Mouse (Mus musculus) embryonic facial prominence, embryonic 10.5 days (tissue): ENCODE data around the gene Marcksl1. TPM values are rescaled to one million over a fixed set of nuclear protein-coding genes. Genes with fewer than 3 reads are reported as not detected.

Source experiments
- DNase-seq: peaks from one replicate; pipeline ENCODE4 v3.0.0-alpha.2; 2017; ENCODE audit warnings: low spot score
- H3K27ac ChIP-seq: fragments of 300-500 bp; sonication (generic); replicated peaks from 2 replicates; pipeline ENCODE4 v1.5.1; 2016; ENCODE audit warnings: mild to moderate bottlenecking
- H3K27me3 ChIP-seq: fragments of 300-500 bp; sonication (generic); replicated peaks from 2 replicates; pipeline ENCODE4 v1.6.1; 2016; ENCODE audit warnings: low read depth, mild to moderate bottlenecking; ENCODE audit not compliant: poor library complexity, severe bottlenecking
- H3K36me3 ChIP-seq: fragments of 300-500 bp; sonication (generic); replicated peaks from 2 replicates; pipeline ENCODE4 v1.6.1; 2016; ENCODE audit warnings: mild to moderate bottlenecking, moderate library complexity
- H3K4me1 ChIP-seq: fragments of 300-500 bp; sonication (generic); 2 replicates; pipeline ENCODE4 v1.6.1; 2016
- H3K4me3 ChIP-seq: fragments of 300-500 bp; sonication (generic); 2 replicates; pipeline ENCODE4 v1.5.1; 2016; ENCODE audit warnings: mild to moderate bottlenecking, moderate library complexity
- H3K9me3 ChIP-seq: fragments of 300-500 bp; sonication (generic); 2 replicates; pipeline ENCODE4 v1.6.1; 2016; ENCODE audit warnings: mild to moderate bottlenecking
- WGBS: fragments of 180-500 bp; shearing (Covaris S2); methylation state at CpG from one replicate; pipeline ENCODE4 v1.1.7; 2016; 5-methylcytosine and 5-hydroxymethylcytosine counted together
- polyA plus RNA-seq: library from polyadenylated mRNA; unstranded; fragments of >200 nt; fragmentation: Nextera tagmentation; extraction: Ambion mirVana; gene quantifications from 2 replicates; pipeline ENCODE4 v1.2.1, GENCODE M21; 2016

Marcksl1 gene
- polyA plus RNA-seq, result 1,428 and 1,442 TPM in 2 replicates

- DNase-seq, result peak; percentile 95
- no peaks in the 10 kb centered on the region for H3K9me3 ChIP-seq
- H3K27me3 ChIP-seq, result no peaks in the 10 kb centered on the region
- H3K4me3 ChIP-seq, result peak within 1 kb of the TSS; percentile 83
- H3K27ac ChIP-seq, result peak within 1 kb of the TSS; percentile 98
- 5% methylated on average over 47 of the region's 47 CpGs for WGBS
- peaks cover 41% of the 10 kb centered on the region for H3K36me3 ChIP-seq
- peaks cover 68% of the 10 kb centered on the region for H3K4me1 ChIP-seq
These were observed at the start of gene Marcksl1 for GRCm38 (mm10) chr4:129513086-129513767. Gene Marcksl1, plus strand, starts transcription at chr4:129513581.

- peaks cover 15% of the 10 kb centered on the region for H3K4me1 ChIP-seq
- DNase-seq, result no peak
- H3K4me3 ChIP-seq, result no peak overlapping the region
- WGBS, result 84% methylated on average over 4 of the region's 4 CpGs
- no peaks in the 10 kb centered on the region for H3K9me3 ChIP-seq
- no peak overlapping the region for H3K27ac ChIP-seq
- H3K36me3 ChIP-seq, result peaks cover 51% of the 10 kb centered on the region
- no peaks in the 10 kb centered on the region for H3K27me3 ChIP-seq
These were observed 49.0 kb upstream of the Marcksl1 start for GRCm38 (mm10) chr4:129464286-129464815.

GRCm38 (mm10) chr4:129476047-129476446, 37.3 kb upstream of the Marcksl1 start:
- H3K4me3 ChIP-seq, result no peak overlapping the region
- H3K4me1 ChIP-seq, result no peaks in the 10 kb centered on the region
- H3K36me3 ChIP-seq, result peaks cover 96% of the 10 kb centered on the region
- H3K9me3 ChIP-seq, result no peaks in the 10 kb centered on the region
- DNase-seq, result no peak
- H3K27me3 ChIP-seq, result no peaks in the 10 kb centered on the region
- no peak overlapping the region for H3K27ac ChIP-seq
- 89% methylated on average over 11 of the region's 11 CpGs for WGBS

DNA sequence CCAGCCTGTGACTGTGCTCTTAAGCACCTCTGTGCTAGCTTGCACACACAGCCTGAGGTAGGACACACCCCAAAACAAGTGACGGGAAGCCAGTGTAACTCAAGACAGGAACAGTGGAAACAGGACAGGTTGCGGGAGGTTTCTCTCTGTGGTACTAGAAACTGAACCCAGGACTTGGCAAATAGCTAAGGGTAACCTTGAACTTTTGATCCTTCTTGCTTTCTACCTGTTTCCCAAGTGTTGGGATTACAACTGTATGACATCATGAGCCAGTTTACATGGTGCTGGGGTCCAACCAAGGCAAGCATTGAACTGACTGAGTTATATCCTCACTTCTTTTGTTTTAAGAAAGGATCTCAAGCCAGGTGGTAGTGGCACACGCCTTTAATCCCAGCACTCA, 33.5 kb upstream of the Marcksl1 start:
- no peaks in the 10 kb centered on the region for H3K9me3 ChIP-seq
- H3K27ac ChIP-seq, result no peak overlapping the region
- H3K4me3 ChIP-seq, result no peak overlapping the region
- peaks cover 10% of the 10 kb centered on the region for H3K4me1 ChIP-seq
- peaks cover 98% of the 10 kb centered on the region for H3K36me3 ChIP-seq
- WGBS, result 90% methylated on average over 3 of the region's 3 CpGs
- no peaks in the 10 kb centered on the region for H3K27me3 ChIP-seq
- no peak for DNase-seq

GRCm38 (mm10) chr4:129481090-129481489, 32.3 kb upstream of the Marcksl1 start:
- Histone ChIP-seq H3K9me3 (no peaks in the 10 kb centered on the region), H3K4me1 (peaks cover 10% of the 10 kb centered on the region), H3K27me3 (no peaks in the 10 kb centered on the region), H3K4me3 (no peak overlapping the region), H3K36me3 (peaks cover 99% of the 10 kb centered on the region), H3K27ac (no peak overlapping the region)
- WGBS, result 83% methylated on average over 1 of the region's 1 CpGs
- no peak for DNase-seq

GRCm38 (mm10) chr4:129490972-129491880, 22.2 kb upstream of the Marcksl1 start, which contains the start of the genes Tssk3 and Fam229a:
Gene Tssk3, minus strand, starts transcription at chr4:129491022.
Gene Fam229a, plus strand, starts transcription at chr4:129491190.
- Histone ChIP-seq H3K27me3 (peaks cover 41% of the 10 kb centered on the region), H3K4me3 (peak within 1 kb of the TSS; percentile 51), H3K27ac (0 out of 2 replicates have a peak within 1 kb of the TSS, but pooled peaks have one; percentile 11), H3K9me3 (no peaks in the 10 kb centered on the region), H3K4me1 (peaks cover 28% of the 10 kb centered on the region), H3K36me3 (peaks cover 35% of the 10 kb centered on the region)
- peak; percentile 67 for DNase-seq
- 3% methylated on average over 70 of the region's 70 CpGs for WGBS

DNA sequence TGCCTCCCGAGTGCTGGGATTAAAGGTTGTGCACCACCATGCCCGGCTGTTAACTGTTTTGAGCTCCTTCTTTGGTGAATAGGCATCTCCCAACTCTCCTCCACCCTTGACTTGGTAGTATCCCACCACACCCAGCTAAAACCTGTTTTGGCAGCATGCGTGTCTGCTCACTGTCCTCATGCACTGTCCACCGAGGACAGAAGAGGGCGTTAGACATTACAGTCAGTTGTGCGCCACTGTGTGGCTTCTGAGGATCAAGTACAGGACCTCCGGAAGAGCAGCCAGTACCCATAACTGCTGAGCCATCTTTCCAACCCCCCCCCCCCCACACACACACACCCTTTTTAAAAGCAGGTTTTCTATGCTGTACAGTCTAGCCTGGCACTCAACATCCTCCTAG, 18.7 kb upstream of the Marcksl1 start:
- Histone ChIP-seq H3K27me3 (peaks cover 38% of the 10 kb centered on the region), H3K9me3 (no peaks in the 10 kb centered on the region), H3K27ac (no peak overlapping the region), H3K4me1 (peaks cover 48% of the 10 kb centered on the region), H3K4me3 (no peak overlapping the region), H3K36me3 (peaks cover 1% of the 10 kb centered on the region; the same call in 1 of the 2 replicates)
- WGBS, result 79% methylated on average over 7 of the region's 7 CpGs
- DNase-seq, result no peak

- Histone ChIP-seq H3K27me3 (peaks cover 25% of the 10 kb centered on the region), H3K4me1 (peaks cover 56% of the 10 kb centered on the region), H3K4me3 (peak overlapping the region; percentile 21; the same call in 1 of the 2 replicates), H3K27ac (peak overlapping the region; percentile 1; the same call in 1 of the 2 replicates), H3K9me3 (no peaks in the 10 kb centered on the region), H3K36me3 (no peaks in the 10 kb centered on the region)
- WGBS, result 41% methylated on average over 16 of the region's 16 CpGs
- no peak for DNase-seq
These were observed 17.5 kb upstream of the Marcksl1 start for GRCm38 (mm10) chr4:129495672-129496562.

DNA sequence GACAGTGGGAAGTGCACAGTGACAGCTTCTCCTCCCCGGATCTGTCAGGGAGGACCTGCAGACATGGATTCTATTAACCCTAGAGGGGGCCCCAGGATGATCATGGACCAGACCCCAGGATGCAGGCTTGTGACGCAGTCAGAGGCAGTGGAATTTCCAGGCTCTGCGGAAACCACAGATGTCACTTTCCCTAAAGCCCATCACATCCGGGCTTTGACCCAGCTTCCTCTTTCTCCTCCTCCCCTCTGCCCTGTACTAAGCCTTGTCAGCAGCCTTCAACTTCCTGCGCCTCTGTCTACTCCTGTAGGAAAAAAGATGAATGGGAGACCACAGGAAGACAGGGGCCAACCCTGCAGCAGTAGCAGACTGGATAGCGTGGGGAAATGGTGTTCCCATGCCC, 16.8 kb upstream of the Marcksl1 start:
- H3K9me3 ChIP-seq, result no peaks in the 10 kb centered on the region
- peak overlapping the region; percentile 21; the same call in 1 of the 2 replicates for H3K4me3 ChIP-seq
- DNase-seq, result peak; percentile 27
- no peaks in the 10 kb centered on the region for H3K36me3 ChIP-seq
- WGBS, result 30% methylated on average over 6 of the region's 6 CpGs
- H3K27ac ChIP-seq, result peak overlapping the region; percentile 1; the same call in 1 of the 2 replicates
- peaks cover 18% of the 10 kb centered on the region for H3K27me3 ChIP-seq
- H3K4me1 ChIP-seq, result peaks cover 54% of the 10 kb centered on the region

DNA sequence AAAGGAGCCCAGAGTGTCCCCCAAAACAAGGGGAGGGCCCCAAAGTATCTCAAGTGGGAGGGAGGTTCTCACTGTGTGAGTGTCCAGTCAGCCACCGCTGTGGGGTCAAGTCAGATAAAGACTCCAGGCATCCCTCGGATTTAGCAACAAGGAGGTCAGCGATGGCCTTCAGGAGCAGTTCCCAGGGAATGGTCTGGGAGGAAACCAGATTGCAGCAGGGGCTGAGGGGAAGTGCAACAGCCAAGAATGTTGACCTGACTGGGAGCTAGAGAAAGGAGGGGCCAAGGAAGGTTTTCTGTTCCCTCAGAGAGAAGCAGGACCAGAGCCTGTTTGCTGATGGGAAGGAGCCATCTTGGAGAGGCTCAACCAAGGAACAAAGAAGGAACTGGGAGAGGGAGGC, 14.4 kb upstream of the Marcksl1 start:
- Histone ChIP-seq H3K27ac (peak overlapping the region; percentile 69), H3K4me1 (peaks cover 61% of the 10 kb centered on the region), H3K9me3 (no peaks in the 10 kb centered on the region), H3K4me3 (no peak overlapping the region), H3K27me3 (0 out of 2 replicates have a peak, but pooled peaks cover 3% of the 10 kb centered on the region), H3K36me3 (no peaks in the 10 kb centered on the region)
- no peak for DNase-seq
- WGBS, result 74% methylated on average over 3 of the region's 3 CpGs

DNA sequence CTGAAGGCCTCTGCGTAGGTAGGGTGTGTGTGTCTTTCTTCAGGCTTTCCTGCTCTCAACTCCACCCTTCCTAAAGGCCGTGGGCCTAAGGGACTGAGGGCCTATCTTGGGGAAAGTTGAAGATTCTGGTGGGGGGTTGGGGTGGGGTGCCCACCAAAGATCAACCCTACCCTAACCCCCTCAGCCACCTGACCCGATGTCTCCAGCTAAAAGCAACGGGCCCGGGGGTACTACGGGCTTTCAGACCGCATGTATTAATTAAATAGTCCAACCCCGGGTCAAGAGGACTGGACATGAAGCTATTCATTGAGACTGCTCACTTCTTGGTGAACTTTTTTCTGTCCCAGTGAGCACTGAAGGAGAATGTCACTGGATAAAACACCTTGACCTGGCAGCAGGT, 13.4 kb upstream of the Marcksl1 start:
- H3K9me3 ChIP-seq, result no peaks in the 10 kb centered on the region
- H3K36me3 ChIP-seq, result no peaks in the 10 kb centered on the region
- H3K4me1 ChIP-seq, result peaks cover 67% of the 10 kb centered on the region
- no peak for DNase-seq
- H3K4me3 ChIP-seq, result peak overlapping the region; percentile 65
- peak overlapping the region; percentile 89 for H3K27ac ChIP-seq
- 72% methylated on average over 8 of the region's 8 CpGs for WGBS
- H3K27me3 ChIP-seq, result 0 out of 2 replicates have a peak, but pooled peaks cover 3% of the 10 kb centered on the region
